Mouse (Mus musculus): Measurements from ENCODE around the gene Tmprss11f.
"Not testable (repeated sequence)": the region's sequence is repeated elsewhere in the genome, so short reads cannot be mapped to it uniquely, and the experiment has no call there.

GRCm38 (mm10) chr5:86649185-86649584 is 17.0 kb upstream of the Tmprss11f start:
- not testable (repeated sequence) for TF ChIP-seq POLR2A (IDR thresholded peaks at IDR 0.05; ENCODE audit: low read depth, low read length); CTCF (IDR thresholded peaks at IDR 0.05; ENCODE audit: extremely low read depth, insufficient read depth, insufficient read length, insufficient replicate concordance)
